Mouse (Mus musculus) 416B (cell line): ENCODE results near the gene Vsig2.

Experiments
- DNase-seq: peaks from one replicate; pipeline ENCODE4 v3.0.0; 2011; ENCODE audit warnings: low read depth

The Vsig2 gene

GRCm38 (mm10) chr9:37567454-37567853, 28.4 kb downstream of the Vsig2 start:
- no peak for DNase-seq

GRCm38 (mm10) chr9:37567892-37568604, 29.0 kb downstream of the Vsig2 start:
- peak; percentile 69 for DNase-seq

- no peak for DNase-seq
Measured at GRCm38 (mm10) chr9:37568605-37569214, 29.7 kb downstream of the Vsig2 start.

GRCm38 (mm10) chr9:37569231-37569835, 30.3 kb downstream of the Vsig2 start:
- DNase-seq = peak; percentile 51

GRCm38 (mm10) chr9:37572204-37572876, 33.3 kb downstream of the Vsig2 start:
- peak; percentile 42 for DNase-seq

GRCm38 (mm10) chr9:37576436-37576930, 37.4 kb downstream of the Vsig2 start:
- peak; percentile 49 for DNase-seq

GRCm38 (mm10) chr9:37583594-37583993, 44.5 kb downstream of the Vsig2 start:
- DNase-seq = no peak

GRCm38 (mm10) chr9:37586718-37587117, 47.7 kb downstream of the Vsig2 start:
- DNase-seq = no peak

DNA sequence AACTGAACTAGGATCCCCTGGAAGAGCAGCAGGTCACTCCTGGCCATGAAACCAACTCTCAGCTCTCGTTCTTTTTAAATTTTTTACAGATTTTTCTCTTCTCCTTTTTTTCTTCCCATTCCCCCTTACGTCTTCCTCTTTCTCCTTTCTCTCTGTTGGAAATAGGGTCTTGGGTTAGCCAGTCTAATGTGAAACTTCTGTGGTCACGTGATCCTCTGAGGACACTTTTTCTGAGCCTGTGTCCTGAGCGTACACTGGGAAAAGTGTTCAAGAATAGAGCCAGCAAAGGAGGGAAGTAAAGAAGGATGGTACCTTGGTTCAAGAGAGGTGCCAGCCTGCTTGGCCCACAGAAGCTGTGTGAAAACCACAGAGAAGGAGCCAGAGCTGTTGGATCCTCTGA, 51.3 kb downstream of the Vsig2 start:
- DNase-seq = no peak

- DNase-seq = no peak
Measured at GRCm38 (mm10) chr9:37592025-37592424, 53.0 kb downstream of the Vsig2 start.

- DNase-seq = peak; percentile 51
Measured at GRCm38 (mm10) chr9:37592633-37593032, 53.6 kb downstream of the Vsig2 start.

- DNase-seq = no peak
Measured at GRCm38 (mm10) chr9:37593690-37594089, 54.6 kb downstream of the Vsig2 start.
